Mouse (Mus musculus) ES-E14 (cell line): ENCODE results near the gene Ogg1. TPM values are rescaled to one million over a fixed set of nuclear protein-coding genes. Genes with fewer than 3 reads are reported as not detected.

Source experiments
- DNase-seq: peaks from one replicate; pipeline ENCODE4 v3.0.0-alpha.2; 2013; ENCODE audit warnings: low read depth, low spot score
- H3K27ac ChIP-seq: 2 replicates; pipeline ENCODE4 v1.5.1; 2012; ENCODE audit warnings: low read depth, mild to moderate bottlenecking, low read length, moderate library complexity, mixed read lengths; ENCODE audit not compliant: poor library complexity, insufficient read depth, severe bottlenecking
- H3K36me3 ChIP-seq: 2 replicates; pipeline ENCODE4 v1.6.1; 2012; ENCODE audit warnings: mild to moderate bottlenecking, low read length, moderate library complexity, mixed read lengths; ENCODE audit not compliant: control insufficient read depth, poor library complexity, insufficient read depth, severe bottlenecking
- H3K4me1 ChIP-seq, 2 experiments: fragments of 150-350 bp in 1 of 2; sonication (generic) in 1 of 2; 2 replicates each; pipeline ENCODE4 v1.6.1; 2012; ENCODE audit warnings: low read length in 2 of 2, mild to moderate bottlenecking in 1 of 2, mixed read lengths in 1 of 2; ENCODE audit not compliant: control insufficient read depth in 2 of 2, insufficient read depth in 2 of 2, poor library complexity in 1 of 2
- H3K4me3 ChIP-seq, 2 experiments: fragments of 150-350 bp in 1 of 2; sonication (generic) in 1 of 2; 2 replicates each; pipeline ENCODE4 v1.5.1; 2012; ENCODE audit warnings: low read length in 2 of 2, low read depth in 1 of 2, mild to moderate bottlenecking in 1 of 2, mixed read lengths in 1 of 2; ENCODE audit not compliant: insufficient read depth in 1 of 2, poor library complexity in 1 of 2, severe bottlenecking in 1 of 2
- H3K9ac ChIP-seq: 2 replicates; pipeline ENCODE4 v1.6.1; 2012; ENCODE audit warnings: low read depth, mild to moderate bottlenecking, low read length, mixed read lengths; ENCODE audit not compliant: poor library complexity, insufficient read depth, severe bottlenecking
- H3K9me3 ChIP-seq: fragments of 150-350 bp; sonication (generic); 2 replicates; pipeline ENCODE4 v1.6.1; 2012; ENCODE audit warnings: low read depth, mild to moderate bottlenecking, low read length; ENCODE audit not compliant: control insufficient read depth, insufficient read depth
- CHD2 ChIP-seq: IDR thresholded peaks from 2 replicates; pipeline ENCODE4 v1.6.1; 2014; ENCODE audit warnings: mild to moderate bottlenecking, low read depth, low read length, inconsistent platforms
- HCFC1 ChIP-seq: IDR thresholded peaks from 2 replicates; pipeline ENCODE4 v1.6.1; 2012; ENCODE audit warnings: low read length, inconsistent platforms, borderline replicate concordance; ENCODE audit not compliant: insufficient read depth
- MAFK ChIP-seq: IDR thresholded peaks from 2 replicates; pipeline ENCODE4 v1.6.1; 2014; ENCODE audit warnings: mild to moderate bottlenecking, low read depth, low read length, inconsistent platforms; ENCODE audit not compliant: insufficient read depth
- ZC3H11A ChIP-seq: IDR thresholded peaks from 2 replicates; pipeline ENCODE4 v1.6.1; 2012; ENCODE audit warnings: low read depth, mild to moderate bottlenecking, inconsistent platforms, low read length, borderline replicate concordance
- ZNF384 ChIP-seq: IDR thresholded peaks from 2 replicates; pipeline ENCODE4 v1.6.1; 2012; ENCODE audit warnings: low read depth, low read length, inconsistent platforms
- in situ Hi-C, 2 experiments: fragments of 600-800 bp; cut with MboI; formaldehyde crosslinking; loops; one replicate each; pipeline ENCODE4 v1.15.1; 2025; ENCODE audit warnings: low sequenced_read_pairs in 2 of 2, inconsistent platforms in 1 of 2; ENCODE audit not compliant: unreplicated experiment in 2 of 2
- total RNA-seq: library from RNA; depleted of rRNA; stranded (reverse); fragments of 300-350 nt; gene quantifications from 2 replicates; pipeline ENCODE4 v1.2.3, GENCODE M21; 2012

The Ogg1 gene
- total RNA-seq, 1 experiment, result 13.0 TPM

- Histone ChIP-seq H3K4me3 (no peak overlapping the region), H3K36me3 (no peaks in the 10 kb centered on the region), H3K9ac (no peak overlapping the region), H3K9me3 (no peaks in the 10 kb centered on the region), H3K4me1 (peaks cover 5 to 8% of the 10 kb centered on the region in 2 experiments), H3K27ac (no peak overlapping the region)
- in situ Hi-C loops, result no loop called here
- no peak for DNase-seq
- TF ChIP-seq MAFK, result no peak
- no peak for TF ChIP-seq ZNF384
- TF ChIP-seq CHD2, result no peak
- TF ChIP-seq HCFC1, result no peak
- no peak for TF ChIP-seq ZC3H11A
Observed at GRCm38 (mm10) chr6:113352820-113353219, 26.0 kb downstream of the Ogg1 start.

GRCm38 (mm10) chr6:113353696-113354095 is 26.9 kb downstream of the Ogg1 start:
- Histone ChIP-seq H3K9ac (no peak overlapping the region), H3K4me3 (no peak overlapping the region), H3K36me3 (no peaks in the 10 kb centered on the region), H3K4me1 (peaks cover 5 to 8% of the 10 kb centered on the region in 2 experiments), H3K27ac (no peak overlapping the region), H3K9me3 (no peaks in the 10 kb centered on the region)
- in situ Hi-C loops, result no loop called here
- DNase-seq, result no peak
- TF ChIP-seq MAFK (no peak), ZNF384 (no peak), ZC3H11A (no peak), HCFC1 (no peak), CHD2 (no peak)

- Histone ChIP-seq H3K36me3 (no peaks in the 10 kb centered on the region), H3K9me3 (no peaks in the 10 kb centered on the region), H3K9ac (no peak overlapping the region), H3K4me1 (peaks cover 0 to 10% of the 10 kb centered on the region in 2 experiments; a peak in 2 of 4 replicates), H3K4me3 (no peak overlapping the region), H3K27ac (no peak overlapping the region)
- in situ Hi-C loops, result no loop called here
- TF ChIP-seq HCFC1, result no peak
- no peak for TF ChIP-seq ZC3H11A
- no peak for TF ChIP-seq MAFK
- TF ChIP-seq CHD2, result no peak
- TF ChIP-seq ZNF384, result no peak
- no peak for DNase-seq
Observed at GRCm38 (mm10) chr6:113361476-113361875, 34.7 kb downstream of the Ogg1 start.

- no peak for DNase-seq
- H3K36me3 ChIP-seq, result no peaks in the 10 kb centered on the region
- in situ Hi-C loops, result no loop called here
Observed at GRCm38 (mm10) chr6:113362241-113362640, 35.5 kb downstream of the Ogg1 start.

More at GRCm38 (mm10) chr6:113362241-113362640, 35.5 kb downstream of the Ogg1 start:
- Histone ChIP-seq H3K27ac (no peak overlapping the region), H3K9me3 (no peaks in the 10 kb centered on the region), H3K4me1 (peaks cover 0 to 10% of the 10 kb centered on the region in 2 experiments; a peak in 2 of 4 replicates), H3K9ac (no peak overlapping the region), H3K4me3 (no peak overlapping the region)
- TF ChIP-seq CHD2 (no peak), ZC3H11A (no peak), MAFK (no peak), HCFC1 (no peak), ZNF384 (no peak)
